ENCODE assay signal across 10 mouse cellular contexts in genomic region chr8:61639008-61639407, GRCm38 (mm10).
DNase-seq lines count a peak whose midpoint lies in the region; ATAC-seq lines count a peak whose summit lies in the region.
"Had no signal": no experiment of that assay in that cellular context is flagged by ENCODE, and none has a peak within 500 bp of the region (broad histone marks: within the 10 kb centered on the region; RNA-seq: fewer than 3 reads in every experiment).

No protein-coding gene starts in this region.

- H3K4me1 ChIP-seq in hindbrain, embryonic 11.5 days (replicated peaks; ENCODE audit: control insufficient read depth, insufficient read depth, low read length): no peaks in the 10 kb centered on the region
- no peaks in the 10 kb centered on the region for H3K4me1 ChIP-seq in hindbrain, embryonic 16.5 days (ENCODE audit: control insufficient read depth, insufficient read depth, low read depth, low read length)
- H3K4me1 ChIP-seq in neural tube, embryonic 15.5 days: peaks cover 5% of the 10 kb centered on the region; the same call in 1 of the 2 replicates
- peaks cover 8% of the 10 kb centered on the region for H3K4me1 ChIP-seq in intestine, embryonic 15.5 days (replicated peaks)
- no peaks in the 10 kb centered on the region for H3K4me1 ChIP-seq in midbrain, embryonic 16.5 days (ENCODE audit: control insufficient read depth, insufficient read depth, low read length)

- 56% methylated on average over 3 of the region's 3 CpGs for WGBS in hindbrain, embryonic 11.5 days
- 63% methylated on average over 3 of the region's 3 CpGs for WGBS in hindbrain, embryonic 16.5 days
- WGBS in neural tube, embryonic 15.5 days: 64% methylated on average over 3 of the region's 3 CpGs
- 32% methylated on average over 3 of the region's 3 CpGs for WGBS in intestine, embryonic 15.5 days
- WGBS in midbrain, embryonic 16.5 days: 74% methylated on average over 3 of the region's 3 CpGs

- ATAC-seq in hindbrain, embryonic 11.5 days (ENCODE audit: low FRiP score): no peak
- no peak for ATAC-seq in hindbrain, embryonic 16.5 days
- ATAC-seq in neural tube, embryonic 15.5 days (ENCODE audit: low FRiP score): no peak
- ATAC-seq in intestine, embryonic 15.5 days: peak; percentile 61
- no peak for ATAC-seq in midbrain, embryonic 16.5 days

- H3K9ac ChIP-seq in hindbrain, embryonic 11.5 days (ENCODE audit: low read depth, low read length): no peak overlapping the region
- H3K9ac ChIP-seq in hindbrain, embryonic 16.5 days (ENCODE audit: low read depth, low read length): no peak overlapping the region
- H3K9ac ChIP-seq in neural tube, embryonic 15.5 days (replicated peaks): no peak overlapping the region
- no peak overlapping the region for H3K9ac ChIP-seq in intestine, embryonic 15.5 days
- H3K9ac ChIP-seq in midbrain, embryonic 16.5 days (ENCODE audit: low read depth, low read length): no peak overlapping the region

- DNase-seq in hindbrain, embryonic 11.5 days (ENCODE audit: low spot score): peak; percentile 8
- peak; percentile 39 for DNase-seq in neural tube, embryonic 10.5 days (ENCODE audit: extremely low spot score, low spot score)
- peak; percentile 74 for DNase-seq in yolk sac, embryonic 10.5 days (ENCODE audit: low spot score)
- no peak for DNase-seq in spleen, adult 18-20 months

- no peaks in the 10 kb centered on the region for H3K27me3 ChIP-seq in hindbrain, embryonic 11.5 days (ENCODE audit: control insufficient read depth, insufficient read depth, low read length)
- H3K27me3 ChIP-seq in hindbrain, embryonic 16.5 days (replicated peaks; ENCODE audit: control insufficient read depth, insufficient read depth, low read length): no peaks in the 10 kb centered on the region
- no peaks in the 10 kb centered on the region for H3K27me3 ChIP-seq in neural tube, embryonic 15.5 days (replicated peaks)
- H3K27me3 ChIP-seq in intestine, embryonic 15.5 days (replicated peaks): no peaks in the 10 kb centered on the region
- no peaks in the 10 kb centered on the region for H3K27me3 ChIP-seq in midbrain, embryonic 16.5 days (ENCODE audit: control insufficient read depth, insufficient read depth, low read depth, low read length)
- H3K27me3 ChIP-seq: megakaryocyte, embryonic 14.5 days had no signal

- no peaks in the 10 kb centered on the region for H3K9me3 ChIP-seq in hindbrain, embryonic 11.5 days (ENCODE audit: control insufficient read depth, low read length)
- H3K9me3 ChIP-seq in hindbrain, embryonic 16.5 days (ENCODE audit: control insufficient read depth, low read length): no peaks in the 10 kb centered on the region
- no peaks in the 10 kb centered on the region for H3K9me3 ChIP-seq in neural tube, embryonic 15.5 days (replicated peaks)
- H3K9me3 ChIP-seq in intestine, embryonic 15.5 days: no peaks in the 10 kb centered on the region
- H3K9me3 ChIP-seq in midbrain, embryonic 16.5 days (replicated peaks; ENCODE audit: control insufficient read depth, low read length, poor library complexity, severe bottlenecking): no peaks in the 10 kb centered on the region
- H3K9me3 ChIP-seq: G1E; megakaryocyte, embryonic 14.5 days had no signal

- peak overlapping the region; percentile 54; the same call in 1 of the 2 replicates for H3K27ac ChIP-seq in hindbrain, embryonic 11.5 days (ENCODE audit: low read depth, low read length)
- no peak overlapping the region for H3K27ac ChIP-seq in hindbrain, embryonic 16.5 days (ENCODE audit: low read depth, low read length)
- H3K27ac ChIP-seq in neural tube, embryonic 15.5 days (replicated peaks): no peak overlapping the region
- peak overlapping the region; percentile 28; the same call in 1 of the 2 replicates for H3K27ac ChIP-seq in intestine, embryonic 15.5 days
- H3K27ac ChIP-seq in midbrain, embryonic 16.5 days (ENCODE audit: low read length): no peak overlapping the region

- H3K4me2 ChIP-seq in hindbrain, embryonic 11.5 days (replicated peaks; ENCODE audit: low read depth, low read length): no peak overlapping the region
- no peak overlapping the region for H3K4me2 ChIP-seq in hindbrain, embryonic 16.5 days (ENCODE audit: low read length)
- no peak overlapping the region for H3K4me2 ChIP-seq in neural tube, embryonic 15.5 days
- H3K4me2 ChIP-seq in intestine, embryonic 15.5 days (replicated peaks): no peak overlapping the region
- H3K4me2 ChIP-seq in midbrain, embryonic 16.5 days (ENCODE audit: low read length): no peak overlapping the region

- no peak overlapping the region for H3K4me3 ChIP-seq in hindbrain, embryonic 11.5 days (ENCODE audit: low read depth, low read length)
- no peak overlapping the region for H3K4me3 ChIP-seq in hindbrain, embryonic 16.5 days (ENCODE audit: low read length)
- no peak overlapping the region for H3K4me3 ChIP-seq in neural tube, embryonic 15.5 days (replicated peaks)
- no peak overlapping the region for H3K4me3 ChIP-seq in intestine, embryonic 15.5 days (replicated peaks)
- no peak overlapping the region for H3K4me3 ChIP-seq in midbrain, embryonic 16.5 days (ENCODE audit: low read depth, low read length)
- H3K4me3 ChIP-seq: megakaryocyte, embryonic 14.5 days had no signal

- H3K36me3 ChIP-seq in hindbrain, embryonic 11.5 days (ENCODE audit: control insufficient read depth, insufficient read depth, low read length): no peaks in the 10 kb centered on the region
- no peaks in the 10 kb centered on the region for H3K36me3 ChIP-seq in hindbrain, embryonic 16.5 days (ENCODE audit: control insufficient read depth, insufficient read depth, low read length)
- H3K36me3 ChIP-seq in neural tube, embryonic 15.5 days: no peaks in the 10 kb centered on the region
- H3K36me3 ChIP-seq in intestine, embryonic 15.5 days: no peaks in the 10 kb centered on the region
- no peaks in the 10 kb centered on the region for H3K36me3 ChIP-seq in midbrain, embryonic 16.5 days (ENCODE audit: control insufficient read depth, insufficient read depth, low read length)
- H3K36me3 ChIP-seq: G1E had no signal

Comparison
In these comparisons a context has a peak if more than half of its experiments do, and no peak if none do; other contexts are left out.
1. H3K27ac ChIP-seq: peak in hindbrain, embryonic 11.5 days (single experiment) and intestine, embryonic 15.5 days (single experiment); none in hindbrain, embryonic 16.5 days (single experiment), neural tube, embryonic 15.5 days (single experiment) and midbrain, embryonic 16.5 days (single experiment).
2. DNase-seq: peak in hindbrain, embryonic 11.5 days (single experiment), neural tube, embryonic 10.5 days (single experiment) and yolk sac, embryonic 10.5 days (single experiment); none in spleen, adult 18-20 months (0 of 2).